Mouse (Mus musculus) stomach, embryonic 15.5 days (tissue): ENCODE results near the gene Gxylt1. TPM values are rescaled to one million over a fixed set of nuclear protein-coding genes. Genes with fewer than 3 reads are reported as not detected.
"Not testable (repeated sequence)": the region's sequence is repeated elsewhere in the genome, so short reads cannot be mapped to it uniquely, and the experiment has no call there.

Experiments used
- ATAC-seq: fragments of 200-750 bp; cut with Nextera tagmentation; 2 replicates; pipeline ENCODE4 v1.8.0; 2017; ENCODE audit warnings: low read depth, moderate number of reproducible peaks, moderate TSS enrichment; ENCODE audit not compliant: insufficient read depth, low FRiP score
- H3K27ac ChIP-seq: fragments of 300-500 bp; sonication (generic); 2 replicates; pipeline ENCODE4 v1.5.1; 2015; ENCODE audit warnings: mild to moderate bottlenecking, inconsistent platforms
- H3K27me3 ChIP-seq: fragments of 300-500 bp; sonication (generic); replicated peaks from 2 replicates; pipeline ENCODE4 v1.6.1; 2015; ENCODE audit warnings: inconsistent platforms
- H3K36me3 ChIP-seq: fragments of 300-500 bp; sonication (generic); 2 replicates; pipeline ENCODE4 v1.6.1; 2015; ENCODE audit warnings: inconsistent platforms
- H3K4me1 ChIP-seq: fragments of 300-500 bp; sonication (generic); 2 replicates; pipeline ENCODE4 v1.6.1; 2015; ENCODE audit warnings: inconsistent platforms
- H3K4me2 ChIP-seq: fragments of 300-500 bp; sonication (generic); 2 replicates; pipeline ENCODE4 v1.6.1; 2015; ENCODE audit warnings: mild to moderate bottlenecking, inconsistent platforms
- H3K4me3 ChIP-seq: fragments of 300-500 bp; sonication (generic); replicated peaks from 2 replicates; pipeline ENCODE4 v1.5.1; 2015; ENCODE audit warnings: inconsistent platforms
- H3K9ac ChIP-seq: fragments of 300-500 bp; sonication (generic); 2 replicates; pipeline ENCODE4 v1.6.1; 2015; ENCODE audit warnings: inconsistent platforms
- H3K9me3 ChIP-seq: fragments of 300-500 bp; sonication (generic); 2 replicates; pipeline ENCODE4 v1.6.1; 2016; ENCODE audit warnings: inconsistent platforms
- WGBS: fragments of 180-500 bp; shearing (Covaris S2); methylation state at CpG from one replicate; pipeline ENCODE4 v1.1.7; 2015; 5-methylcytosine and 5-hydroxymethylcytosine counted together
- polyA plus RNA-seq: library from polyadenylated mRNA; unstranded; fragments of >200 nt; fragmentation: Nextera tagmentation; extraction: Ambion mirVana; gene quantifications from 2 replicates; pipeline ENCODE4 v1.2.1, GENCODE M21; 2015

The Gxylt1 gene
- 11.1 and 11.7 TPM in 2 replicates for polyA plus RNA-seq

- under 1% methylated on average over 68 of the region's 93 CpGs for WGBS
- peak; percentile 98 for ATAC-seq
- peak within 1 kb of the TSS; percentile 80 for H3K9ac ChIP-seq
- H3K36me3 ChIP-seq = no peaks in the 10 kb centered on the region
- H3K4me2 ChIP-seq = peak within 1 kb of the TSS; percentile 95
- peak within 1 kb of the TSS; percentile 81 for H3K4me3 ChIP-seq
- peak within 1 kb of the TSS; percentile 92 for H3K27ac ChIP-seq
- H3K4me1 ChIP-seq = peaks cover 27% of the 10 kb centered on the region
- H3K9me3 ChIP-seq = no peaks in the 10 kb centered on the region
- H3K27me3 ChIP-seq = no peaks in the 10 kb centered on the region
Measured at GRCm38 (mm10) chr15:93274679-93275583, at the start of gene Gxylt1. TSS of gene Gxylt1 (minus strand) at chr15:93275179.

GRCm38 (mm10) chr15:93318781-93319180, 43.8 kb upstream of the Gxylt1 start:
- H3K4me1 ChIP-seq = 0 out of 2 replicates have a peak, but pooled peaks cover 5% of the 10 kb centered on the region
- no peak overlapping the region for H3K4me2 ChIP-seq
- H3K36me3 ChIP-seq = no peaks in the 10 kb centered on the region
- no peaks in the 10 kb centered on the region for H3K27me3 ChIP-seq
- WGBS = 82% methylated on average over 1 of the region's 1 CpGs
- ATAC-seq = peak; percentile 63; the same call in 1 of the 2 replicates
- no peak overlapping the region for H3K4me3 ChIP-seq
- H3K9ac ChIP-seq = no peak overlapping the region
- no peak overlapping the region for H3K27ac ChIP-seq
- no peaks in the 10 kb centered on the region for H3K9me3 ChIP-seq

GRCm38 (mm10) chr15:93310304-93310703, 35.3 kb upstream of the Gxylt1 start:
- ATAC-seq, H3K4me1 ChIP-seq, H3K9ac ChIP-seq, H3K27ac ChIP-seq, H3K9me3 ChIP-seq, H3K4me3 ChIP-seq, H3K36me3 ChIP-seq, H3K27me3 ChIP-seq, H3K4me2 ChIP-seq: not testable (repeated sequence)
- WGBS = 99% methylated on average over 4 of the region's 4 CpGs

GRCm38 (mm10) chr15:93298197-93298596, 23.2 kb upstream of the Gxylt1 start:
- H3K9me3 ChIP-seq = no peaks in the 10 kb centered on the region

GRCm38 (mm10) chr15:93294483-93294882, 19.5 kb upstream of the Gxylt1 start:
- WGBS = 50% methylated on average over 11 of the region's 11 CpGs
- Histone ChIP-seq H3K27ac (no peak overlapping the region), H3K9ac (no peak overlapping the region), H3K4me2 (no peak overlapping the region), H3K4me1 (peaks cover 4% of the 10 kb centered on the region; the same call in 1 of the 2 replicates), H3K27me3 (no peaks in the 10 kb centered on the region), H3K36me3 (no peaks in the 10 kb centered on the region; the same call in 1 of the 2 replicates), H3K4me3 (no peak overlapping the region), H3K9me3 (no peaks in the 10 kb centered on the region)
- no peak for ATAC-seq

More at GRCm38 (mm10) chr15:93298197-93298596, 23.2 kb upstream of the Gxylt1 start:
- Histone ChIP-seq H3K9ac (no peak overlapping the region), H3K4me1 (peaks cover 4% of the 10 kb centered on the region; the same call in 1 of the 2 replicates), H3K4me3 (no peak overlapping the region), H3K27ac (no peak overlapping the region), H3K27me3 (no peaks in the 10 kb centered on the region), H3K4me2 (no peak overlapping the region), H3K36me3 (no peaks in the 10 kb centered on the region)
- no peak for ATAC-seq
- WGBS = 47% methylated on average over 2 of the region's 2 CpGs

GRCm38 (mm10) chr15:93288321-93288720, 13.3 kb upstream of the Gxylt1 start:
- Histone ChIP-seq H3K27me3 (no peaks in the 10 kb centered on the region), H3K4me2 (no peak overlapping the region), H3K9ac (no peak overlapping the region), H3K9me3 (no peaks in the 10 kb centered on the region), H3K36me3 (peaks cover 6% of the 10 kb centered on the region), H3K4me3 (no peak overlapping the region), H3K4me1 (no peaks in the 10 kb centered on the region), H3K27ac (no peak overlapping the region)
- 92% methylated on average over 4 of the region's 4 CpGs for WGBS
- ATAC-seq = no peak

GRCm38 (mm10) chr15:93287628-93288027, 12.6 kb upstream of the Gxylt1 start:
- no peak overlapping the region for H3K27ac ChIP-seq
- H3K4me2 ChIP-seq = no peak overlapping the region
- H3K27me3 ChIP-seq = no peaks in the 10 kb centered on the region
- no peak overlapping the region for H3K4me3 ChIP-seq
- H3K9ac ChIP-seq = no peak overlapping the region
- peaks cover 6% of the 10 kb centered on the region for H3K36me3 ChIP-seq
- no peaks in the 10 kb centered on the region for H3K9me3 ChIP-seq
- ATAC-seq = no peak
- H3K4me1 ChIP-seq = no peaks in the 10 kb centered on the region
- 60% methylated on average over 2 of the region's 2 CpGs for WGBS

- H3K27me3 ChIP-seq = no peaks in the 10 kb centered on the region
- no peak overlapping the region for H3K9ac ChIP-seq
- WGBS = 81% methylated on average over 15 of the region's 15 CpGs
- H3K9me3 ChIP-seq = no peaks in the 10 kb centered on the region
- peaks cover 6% of the 10 kb centered on the region for H3K36me3 ChIP-seq
- no peak overlapping the region for H3K27ac ChIP-seq
- no peak; the same call in 1 of the 2 replicates for ATAC-seq
- no peak overlapping the region for H3K4me2 ChIP-seq
- H3K4me3 ChIP-seq = no peak overlapping the region
- no peaks in the 10 kb centered on the region for H3K4me1 ChIP-seq
Measured at GRCm38 (mm10) chr15:93285244-93285643, 10.3 kb upstream of the Gxylt1 start.

- Histone ChIP-seq H3K4me3 (no peak overlapping the region), H3K27me3 (no peaks in the 10 kb centered on the region), H3K9me3 (no peaks in the 10 kb centered on the region), H3K4me1 (no peaks in the 10 kb centered on the region), H3K36me3 (peaks cover 6% of the 10 kb centered on the region; the same call in 1 of the 2 replicates), H3K9ac (no peak overlapping the region), H3K4me2 (no peak overlapping the region), H3K27ac (no peak overlapping the region)
- 79% methylated on average over 6 of the region's 6 CpGs for WGBS
- no peak; the same call in 1 of the 2 replicates for ATAC-seq
Measured at GRCm38 (mm10) chr15:93284326-93284725, 9.3 kb upstream of the Gxylt1 start.

GRCm38 (mm10) chr15:93283349-93283748, 8.4 kb upstream of the Gxylt1 start:
- ATAC-seq = no peak
- 75% methylated on average over 11 of the region's 11 CpGs for WGBS
- Histone ChIP-seq H3K4me3 (no peak overlapping the region), H3K9me3 (no peaks in the 10 kb centered on the region), H3K36me3 (0 out of 2 replicates have a peak, but pooled peaks cover 3% of the 10 kb centered on the region), H3K9ac (no peak overlapping the region), H3K27ac (no peak overlapping the region), H3K4me2 (no peak overlapping the region), H3K27me3 (no peaks in the 10 kb centered on the region), H3K4me1 (no peaks in the 10 kb centered on the region)

- Histone ChIP-seq H3K27me3 (no peaks in the 10 kb centered on the region), H3K4me3 (peak overlapping the region; percentile 81), H3K27ac (0 out of 2 replicates have a peak overlapping the region, but pooled peaks have one; percentile 89), H3K9me3 (no peaks in the 10 kb centered on the region), H3K36me3 (no peaks in the 10 kb centered on the region), H3K9ac (peak overlapping the region; percentile 45; the same call in 1 of the 2 replicates), H3K4me2 (peak overlapping the region; percentile 95), H3K4me1 (peaks cover 27% of the 10 kb centered on the region)
- ATAC-seq = no peak
- 5% methylated on average over 14 of the region's 14 CpGs for WGBS
Measured at GRCm38 (mm10) chr15:93276276-93276675, 1.3 kb upstream of the Gxylt1 start.

- under 1% methylated on average over 21 of the region's 21 CpGs for WGBS
- Histone ChIP-seq H3K4me3 (peak overlapping the region; percentile 81), H3K36me3 (no peaks in the 10 kb centered on the region), H3K9ac (peak overlapping the region; percentile 45; the same call in 1 of the 2 replicates), H3K27ac (peak overlapping the region; percentile 89), H3K27me3 (no peaks in the 10 kb centered on the region), H3K4me1 (peaks cover 27% of the 10 kb centered on the region), H3K4me2 (peak overlapping the region; percentile 95), H3K9me3 (no peaks in the 10 kb centered on the region)
- ATAC-seq = peak; percentile 40
Measured at GRCm38 (mm10) chr15:93275623-93276022, 644 bp upstream of the Gxylt1 start.
